Mouse (Mus musculus) ES-CJ7 (cell line): ENCODE measurements around the gene Kcng4.

Experiments
- DNase-seq: peaks from one replicate; pipeline ENCODE4 v3.0.0; 2011; ENCODE audit warnings: low read depth, low spot score

The Kcng4 gene

GRCm38 (mm10) chr8:119616358-119616757, 19.1 kb downstream of the Kcng4 start:
- no peak for DNase-seq

- no peak for DNase-seq
These were observed 20.4 kb downstream of the Kcng4 start for GRCm38 (mm10) chr8:119615096-119615495.

GRCm38 (mm10) chr8:119612471-119612870, 23.0 kb downstream of the Kcng4 start, which contains the start of gene Adad2:
Gene Adad2 (plus strand): TSS chr8:119612747.
- DNase-seq: peak; percentile 93

GRCm38 (mm10) chr8:119606224-119606623, 29.3 kb downstream of the Kcng4 start:
- DNase-seq: no peak

GRCm38 (mm10) chr8:119604996-119605395, 30.5 kb downstream of the Kcng4 start, which contains the start of gene Taf1c:
Gene Taf1c (minus strand): TSS chr8:119605222.
- peak; percentile 97 for DNase-seq

- no peak for DNase-seq
These were observed 31.1 kb downstream of the Kcng4 start for GRCm38 (mm10) chr8:119604398-119604803.

- DNase-seq: no peak
These were observed 31.7 kb downstream of the Kcng4 start for GRCm38 (mm10) chr8:119603771-119604170.

- DNase-seq: no peak
These were observed 44.0 kb downstream of the Kcng4 start for GRCm38 (mm10) chr8:119591456-119591855.

- no peak for DNase-seq
These were observed 45.1 kb downstream of the Kcng4 start for GRCm38 (mm10) chr8:119590348-119590747.

GRCm38 (mm10) chr8:119588844-119589243, 46.6 kb downstream of the Kcng4 start:
- DNase-seq: no peak

- DNase-seq: no peak
These were observed 47.2 kb downstream of the Kcng4 start for GRCm38 (mm10) chr8:119588321-119588720.

- peak; percentile 36 for DNase-seq
These were observed 49.6 kb downstream of the Kcng4 start for GRCm38 (mm10) chr8:119585901-119586300.

- no peak for DNase-seq
These were observed 54.9 kb downstream of the Kcng4 start for GRCm38 (mm10) chr8:119580441-119581161.

- DNase-seq: no peak
These were observed 56.4 kb downstream of the Kcng4 start for GRCm38 (mm10) chr8:119579096-119579495.

GRCm38 (mm10) chr8:119575366-119575726, 60.1 kb downstream of the Kcng4 start:
- no peak for DNase-seq

GRCm38 (mm10) chr8:119574437-119575365, 60.8 kb downstream of the Kcng4 start, which contains the start of the genes Hsdl1 and Dnaaf1:
Gene Hsdl1 (minus strand): TSS chr8:119575183.
Gene Dnaaf1 (plus strand): TSS chr8:119575235.
- peak; percentile 92 for DNase-seq
